Comparison of ENCODE assay signal across 8 mouse cellular contexts in the genomic region with DNA sequence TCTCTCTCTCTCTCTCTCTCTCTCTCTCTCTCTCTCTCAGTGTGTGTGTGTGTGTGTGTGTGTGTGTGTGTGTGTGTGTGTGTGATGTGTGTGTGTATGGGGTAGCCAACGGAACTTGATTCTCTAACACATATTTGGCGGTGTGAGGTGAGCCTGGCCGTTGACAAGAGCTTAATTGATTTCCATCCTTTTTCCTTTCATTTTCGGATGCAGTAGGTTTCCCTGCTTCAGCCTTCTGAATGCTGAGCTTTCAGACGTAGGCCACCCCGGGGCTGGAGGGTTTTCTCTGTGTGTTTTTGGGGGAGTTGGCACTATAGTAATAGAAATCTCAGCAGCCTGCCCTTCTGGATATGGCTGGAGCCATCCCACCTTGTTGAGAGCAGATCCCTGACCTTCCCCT. TPM values are rescaled to one million over a fixed set of nuclear protein-coding genes. Genes with fewer than 3 reads are reported as not detected.
A peak's percentile ranks its signal among the peaks of the same experiment; 100 is the strongest.
DNase-seq lines count a peak whose midpoint lies in the region; ATAC-seq and TF ChIP-seq lines count a peak whose summit lies in the region.

No protein-coding gene starts in this region.

- no peak overlapping the region for H3K9ac ChIP-seq in heart, postnatal 0 days (replicated peaks; ENCODE audit: low read depth, low read length)
- H3K9ac ChIP-seq in hindbrain, embryonic 16.5 days (ENCODE audit: low read depth, low read length): peak overlapping the region; percentile 97
- H3K9ac ChIP-seq in midbrain, embryonic 16.5 days (ENCODE audit: low read depth, low read length): peak overlapping the region; percentile 96

- peaks cover 11% of the 10 kb centered on the region; the same call in 1 of the 2 replicates for H3K4me1 ChIP-seq in heart, postnatal 0 days (ENCODE audit: control insufficient read depth, insufficient read depth)
- no peaks in the 10 kb centered on the region for H3K4me1 ChIP-seq in cortical plate, adult 2 months (ENCODE audit: control insufficient read depth, insufficient read depth, low read length)
- H3K4me1 ChIP-seq in hindbrain, embryonic 16.5 days (ENCODE audit: control insufficient read depth, insufficient read depth, low read depth, low read length): peaks cover 15% of the 10 kb centered on the region
- peaks cover 16% of the 10 kb centered on the region for H3K4me1 ChIP-seq in midbrain, embryonic 16.5 days (ENCODE audit: control insufficient read depth, insufficient read depth, low read length)

- H3K4me3 ChIP-seq in heart, postnatal 0 days (ENCODE audit: low read depth, low read length): peak overlapping the region; percentile 66
- H3K4me3 ChIP-seq in cortical plate, adult 2 months (ENCODE audit: insufficient read depth, low read length): peak overlapping the region; percentile 35
- H3K4me3 ChIP-seq in hindbrain, embryonic 16.5 days (ENCODE audit: low read length): peak overlapping the region; percentile 95
- H3K4me3 ChIP-seq in midbrain, embryonic 16.5 days (ENCODE audit: low read depth, low read length): peak overlapping the region; percentile 75

- peak overlapping the region; percentile 88 for H3K4me2 ChIP-seq in heart, postnatal 0 days (ENCODE audit: low read depth, low read length)
- H3K4me2 ChIP-seq in hindbrain, embryonic 16.5 days (ENCODE audit: low read length): peak overlapping the region; percentile 66
- peak overlapping the region; percentile 66 for H3K4me2 ChIP-seq in midbrain, embryonic 16.5 days (ENCODE audit: low read length)

- 46% methylated on average over 6 of the region's 6 CpGs for WGBS in heart, postnatal 0 days
- WGBS in hindbrain, embryonic 16.5 days: 12% methylated on average over 6 of the region's 6 CpGs
- 8% methylated on average over 6 of the region's 6 CpGs for WGBS in midbrain, embryonic 16.5 days

- TF ChIP-seq CTCF in heart, postnatal 0 days (IDR thresholded peaks at IDR 0.05; ENCODE audit: low read depth): no peak
- no peak for TF ChIP-seq CTCF in cortical plate, adult 2 months (IDR thresholded peaks at IDR 0.05; ENCODE audit: extremely low read depth, insufficient read depth, low read length)

- no peak for TF ChIP-seq POLR2A in cortical plate, adult 2 months (IDR thresholded peaks at IDR 0.05; ENCODE audit: extremely low read depth, insufficient read depth, low read length)

- H3K36me3 ChIP-seq in heart, postnatal 0 days (replicated peaks; ENCODE audit: control insufficient read depth, insufficient read depth, low read length): 0 out of 2 replicates have a peak, but pooled peaks cover 2% of the 10 kb centered on the region
- H3K36me3 ChIP-seq in hindbrain, embryonic 16.5 days (ENCODE audit: control insufficient read depth, insufficient read depth, low read length): peaks cover 17% of the 10 kb centered on the region
- H3K36me3 ChIP-seq in midbrain, embryonic 16.5 days (ENCODE audit: control insufficient read depth, insufficient read depth, low read length): peaks cover 2% of the 10 kb centered on the region; the same call in 1 of the 2 replicates

- no peak overlapping the region for H3K27ac ChIP-seq in heart, postnatal 0 days (ENCODE audit: low read depth)
- H3K27ac ChIP-seq in cortical plate, adult 2 months (ENCODE audit: insufficient read depth, low read length): no peak overlapping the region
- H3K27ac ChIP-seq in hindbrain, embryonic 16.5 days (ENCODE audit: low read depth, low read length): peak overlapping the region; percentile 84; the same call in 1 of the 2 replicates
- H3K27ac ChIP-seq in midbrain, embryonic 16.5 days (ENCODE audit: low read length): peak overlapping the region; percentile 85

- DNase-seq in heart, postnatal 0 days (ENCODE audit: low spot score): no peak
- no peak for DNase-seq in heart, adult 8-10 months (ENCODE audit: low spot score)
- DNase-seq in left cerebral cortex, adult 18-20 months (ENCODE audit: low spot score in 2 of 2): no peak
- DNase-seq in cerebellum, adult 9-11 months: no peak

- no peak for ATAC-seq in heart, postnatal 0 days (ENCODE audit: insufficient read depth, low read depth)
- peak; percentile 15; the same call in 1 of the 2 replicates for ATAC-seq in hindbrain, embryonic 16.5 days
- peak; percentile 9; the same call in 1 of the 2 replicates for ATAC-seq in midbrain, embryonic 16.5 days
- no peak for ATAC-seq in erythroid progenitor cell, adult 5-6 weeks (replicated peaks; ENCODE audit: low FRiP score, poor library complexity, severe bottlenecking)

- no peaks in the 10 kb centered on the region for H3K27me3 ChIP-seq in heart, postnatal 0 days (ENCODE audit: control insufficient read depth, insufficient read depth, low read length)
- H3K27me3 ChIP-seq in hindbrain, embryonic 16.5 days (replicated peaks; ENCODE audit: control insufficient read depth, insufficient read depth, low read length): no peaks in the 10 kb centered on the region
- no peaks in the 10 kb centered on the region for H3K27me3 ChIP-seq in midbrain, embryonic 16.5 days (ENCODE audit: control insufficient read depth, insufficient read depth, low read depth, low read length)

- no peak for TF ChIP-seq EP300 in heart, postnatal 0 days (IDR thresholded peaks at IDR 0.05; ENCODE audit: low read depth)

- no peaks in the 10 kb centered on the region for H3K9me3 ChIP-seq in heart, postnatal 0 days (replicated peaks; ENCODE audit: control insufficient read depth, low read length)
- H3K9me3 ChIP-seq in hindbrain, embryonic 16.5 days (ENCODE audit: control insufficient read depth, low read length): no peaks in the 10 kb centered on the region
- no peaks in the 10 kb centered on the region for H3K9me3 ChIP-seq in midbrain, embryonic 16.5 days (replicated peaks; ENCODE audit: control insufficient read depth, low read length, poor library complexity, severe bottlenecking)

RNA-seq across cellular contexts. Expression of gene Add1, which starts 23.2 kb away (rescaled TPM):
- 203 and 246 TPM in 2 replicates for total RNA-seq in heart, postnatal 0 days (2014; rRNA removed; ENCODE audit: low replicate concordance)
- polyA plus RNA-seq in heart, postnatal 0 days (2015; fragmentation: Nextera tagmentation; extraction: Ambion mirVana): 100 and 104 TPM in 2 replicates
- 100 to 1,000 TPM; 124 to 154 (median 134) TPM for total RNA-seq in heart, adult 8-10 months (2022)
- 375 and 376 TPM in 2 replicates for polyA plus RNA-seq in cortical plate, adult 2 months (2012; rRNA removed)
- polyA plus RNA-seq in hindbrain, embryonic 16.5 days (2015; fragmentation: Nextera tagmentation; extraction: Ambion mirVana): 224 and 241 TPM in 2 replicates
- 203 and 212 TPM in 2 replicates for polyA plus RNA-seq in midbrain, embryonic 16.5 days (2015; fragmentation: Nextera tagmentation; extraction: Ambion mirVana)
- 100 to 1,000 TPM; 426 to 440 TPM for total RNA-seq in left cerebral cortex, adult 18-20 months (2021)
- total RNA-seq in erythroid progenitor cell, adult 5-6 weeks (2015; ENCODE audit: low replicate concordance): 547 and 570 TPM in 2 replicates
- total RNA-seq in erythroid progenitor cell, adult 5-6 weeks (2017; ENCODE audit: low replicate concordance): 969 and 1,003 TPM in 2 replicates

RNA-seq across cellular contexts. Expression of gene Sh3bp2, which starts 24.6 kb away (rescaled TPM):
- total RNA-seq in heart, postnatal 0 days (2014; rRNA removed; ENCODE audit: low replicate concordance): 5.3 and 8.2 TPM in 2 replicates
- polyA plus RNA-seq in heart, postnatal 0 days (2015; fragmentation: Nextera tagmentation; extraction: Ambion mirVana): 1.5 and 1.6 TPM in 2 replicates
- total RNA-seq in heart, adult 8-10 months (2022): 1 to 10 TPM; 1.3 to 3.6 (median 1.8) TPM
- 3.5 TPM in 2 replicates for polyA plus RNA-seq in cortical plate, adult 2 months (2012; rRNA removed)
- 17.1 and 25.5 TPM in 2 replicates for polyA plus RNA-seq in hindbrain, embryonic 16.5 days (2015; fragmentation: Nextera tagmentation; extraction: Ambion mirVana)
- 21.8 and 28.5 TPM in 2 replicates for polyA plus RNA-seq in midbrain, embryonic 16.5 days (2015; fragmentation: Nextera tagmentation; extraction: Ambion mirVana)
- 1 to 10 TPM; 2.4 to 2.9 TPM for total RNA-seq in left cerebral cortex, adult 18-20 months (2021)
- total RNA-seq in erythroid progenitor cell, adult 5-6 weeks (2015; ENCODE audit: low replicate concordance): 1.7 and 4.3 TPM in 2 replicates
- 3.9 and 6.0 TPM in 2 replicates for total RNA-seq in erythroid progenitor cell, adult 5-6 weeks (2017; ENCODE audit: low replicate concordance)

RNA-seq across cellular contexts. Expression of gene Tnip2, which starts 36.5 kb away (rescaled TPM):
- total RNA-seq in heart, postnatal 0 days (2014; rRNA removed; ENCODE audit: low replicate concordance): 11.9 and 15.3 TPM in 2 replicates
- polyA plus RNA-seq in heart, postnatal 0 days (2015; fragmentation: Nextera tagmentation; extraction: Ambion mirVana): 9.1 and 11.9 TPM in 2 replicates
- 1 to 10 TPM; 6.6 to 8.4 (median 7.7) TPM for total RNA-seq in heart, adult 8-10 months (2022)
- polyA plus RNA-seq in cortical plate, adult 2 months (2012; rRNA removed): 27.3 and 38.6 TPM in 2 replicates
- polyA plus RNA-seq in hindbrain, embryonic 16.5 days (2015; fragmentation: Nextera tagmentation; extraction: Ambion mirVana): 15.1 and 15.4 TPM in 2 replicates
- 9.2 and 14.1 TPM in 2 replicates for polyA plus RNA-seq in midbrain, embryonic 16.5 days (2015; fragmentation: Nextera tagmentation; extraction: Ambion mirVana)
- 10 to 100 TPM; 20.2 to 22.0 TPM for total RNA-seq in left cerebral cortex, adult 18-20 months (2021)
- total RNA-seq in erythroid progenitor cell, adult 5-6 weeks (2015; ENCODE audit: low replicate concordance): 3.2 TPM in 1 of 2 replicates, not detected in the other
- 0.23 and 7.4 TPM in 2 replicates for total RNA-seq in erythroid progenitor cell, adult 5-6 weeks (2017; ENCODE audit: low replicate concordance)

Comparison
In these comparisons a context has a peak if more than half of its experiments do, and no peak if none do; other contexts are left out.
1. ATAC-seq: peak in hindbrain, embryonic 16.5 days (single experiment) and midbrain, embryonic 16.5 days (single experiment); none in heart, postnatal 0 days (single experiment) and erythroid progenitor cell, adult 5-6 weeks (single experiment).
2. H3K27ac ChIP-seq: peak in hindbrain, embryonic 16.5 days (single experiment) and midbrain, embryonic 16.5 days (single experiment); none in heart, postnatal 0 days (single experiment) and cortical plate, adult 2 months (single experiment).
3. H3K4me3 ChIP-seq: peak in every context shown above with its lines; median percentile 95 in hindbrain, embryonic 16.5 days; 75 in midbrain, embryonic 16.5 days; 66 in heart, postnatal 0 days; 35 in cortical plate, adult 2 months.
4. Peak in every context shown above with its lines, with median percentiles within 50 percentile points of each other: H3K4me2 ChIP-seq.